Mouse (Mus musculus): Measurements from ENCODE around the gene Slc39a10. TPM values are rescaled to one million over a fixed set of nuclear protein-coding genes. Genes with fewer than 3 reads are reported as not detected.

Gene Slc39a10
- polyA plus RNA-seq, 1 experiment: 0.15 TPM

GRCm38 (mm10) chr1:46873770-46874169, 18.9 kb downstream of the Slc39a10 start:
- H3K9me3 ChIP-seq: no peaks in the 10 kb centered on the region
- H3K4me3 ChIP-seq (replicated peaks): no peak overlapping the region
- no peaks in the 10 kb centered on the region for H3K36me3 ChIP-seq (replicated peaks; ENCODE audit: low read length)
- H3K27me3 ChIP-seq (replicated peaks): no peaks in the 10 kb centered on the region
- no peaks in the 10 kb centered on the region for H3K4me1 ChIP-seq
- no peak for TF ChIP-seq FLI1 (IDR thresholded peaks at IDR 0.05; ENCODE audit: low read length)
- no peak for TF ChIP-seq GATA1 (IDR thresholded peaks at IDR 0.05; ENCODE audit: borderline replicate concordance, low read length)

GRCm38 (mm10) chr1:46869788-46870187, 22.9 kb downstream of the Slc39a10 start:
- no peak overlapping the region for H3K4me3 ChIP-seq (replicated peaks)

DNA sequence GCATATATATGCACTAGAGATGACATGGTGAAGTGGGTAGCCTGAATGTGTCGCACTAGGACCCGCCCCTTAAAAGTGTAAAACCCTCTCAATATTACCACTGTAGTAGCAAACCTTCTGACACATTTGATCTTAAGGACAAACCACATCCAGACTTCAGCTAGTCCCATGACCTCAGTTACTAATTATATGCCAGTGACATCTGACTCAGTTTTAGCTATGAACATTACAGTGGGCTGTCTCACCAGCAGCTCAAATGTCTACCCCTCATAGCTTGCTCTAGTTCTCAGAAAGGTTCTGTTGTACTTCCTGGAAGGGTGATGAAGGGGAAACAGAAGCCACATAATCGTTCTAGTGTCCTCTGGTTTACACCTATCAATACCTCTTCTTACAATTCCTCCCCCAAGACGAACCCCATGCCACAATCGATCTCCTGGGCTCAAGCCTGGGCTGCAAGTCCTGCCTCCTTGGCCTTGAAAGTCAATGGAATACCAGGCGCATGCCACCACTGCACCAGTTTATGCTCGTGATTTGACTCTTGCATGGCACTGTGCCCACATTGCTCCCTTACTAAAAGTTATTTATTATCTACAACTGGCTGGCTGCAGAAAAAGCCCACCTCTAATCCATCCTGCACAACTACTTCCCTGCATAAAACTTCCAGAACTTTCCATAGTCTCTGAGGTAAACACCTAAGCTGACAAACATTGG, 28.3 kb downstream of the Slc39a10 start:
- TF ChIP-seq GATA1 (IDR thresholded peaks at IDR 0.05; ENCODE audit: borderline replicate concordance, low read length): no peak
- no peaks in the 10 kb centered on the region for H3K9me3 ChIP-seq
- H3K4me3 ChIP-seq (replicated peaks): peak overlapping the region; percentile 18
- no peaks in the 10 kb centered on the region for H3K27me3 ChIP-seq (replicated peaks)
- peaks cover 9% of the 10 kb centered on the region for H3K4me1 ChIP-seq
- no peaks in the 10 kb centered on the region for H3K36me3 ChIP-seq (replicated peaks; ENCODE audit: low read length)

More at GRCm38 (mm10) chr1:46869788-46870187, 22.9 kb downstream of the Slc39a10 start:
- TF ChIP-seq GATA1 (IDR thresholded peaks at IDR 0.05; ENCODE audit: borderline replicate concordance, low read length): no peak
- no peak for TF ChIP-seq FLI1 (IDR thresholded peaks at IDR 0.05; ENCODE audit: low read length)
- no peaks in the 10 kb centered on the region for H3K9me3 ChIP-seq
- H3K36me3 ChIP-seq (replicated peaks; ENCODE audit: low read length): no peaks in the 10 kb centered on the region
- no peaks in the 10 kb centered on the region for H3K4me1 ChIP-seq
- no peaks in the 10 kb centered on the region for H3K27me3 ChIP-seq (replicated peaks)

- Histone ChIP-seq H3K4me3 (replicated peaks) (no peak overlapping the region), H3K27me3 (replicated peaks) (no peaks in the 10 kb centered on the region), H3K9me3 (no peaks in the 10 kb centered on the region), H3K4me1 (peaks cover 9% of the 10 kb centered on the region), H3K36me3 (replicated peaks; ENCODE audit: low read length) (no peaks in the 10 kb centered on the region)
- no peak for TF ChIP-seq GATA1 (IDR thresholded peaks at IDR 0.05; ENCODE audit: borderline replicate concordance, low read length)
- TF ChIP-seq FLI1 (IDR thresholded peaks at IDR 0.05; ENCODE audit: low read length): no peak
These were observed 29.2 kb downstream of the Slc39a10 start for GRCm38 (mm10) chr1:46863434-46863833.

- Histone ChIP-seq H3K9me3 (no peaks in the 10 kb centered on the region), H3K4me1 (peaks cover 16% of the 10 kb centered on the region), H3K27me3 (replicated peaks) (no peaks in the 10 kb centered on the region), H3K36me3 (replicated peaks; ENCODE audit: low read length) (no peaks in the 10 kb centered on the region), H3K4me3 (replicated peaks) (no peak overlapping the region)
- TF ChIP-seq FLI1 (IDR thresholded peaks at IDR 0.05; ENCODE audit: low read length) (no peak), GATA1 (IDR thresholded peaks at IDR 0.05; ENCODE audit: borderline replicate concordance, low read length) (no peak)
These were observed 32.6 kb downstream of the Slc39a10 start for GRCm38 (mm10) chr1:46860082-46860481.

GRCm38 (mm10) chr1:46858579-46858978, 34.1 kb downstream of the Slc39a10 start:
- Histone ChIP-seq H3K4me1 (peaks cover 14% of the 10 kb centered on the region), H3K27me3 (replicated peaks) (no peaks in the 10 kb centered on the region), H3K4me3 (replicated peaks) (no peak overlapping the region), H3K9me3 (no peaks in the 10 kb centered on the region), H3K36me3 (replicated peaks; ENCODE audit: low read length) (no peaks in the 10 kb centered on the region)
- TF ChIP-seq FLI1 (IDR thresholded peaks at IDR 0.05; ENCODE audit: low read length): no peak
- no peak for TF ChIP-seq GATA1 (IDR thresholded peaks at IDR 0.05; ENCODE audit: borderline replicate concordance, low read length)

DNA sequence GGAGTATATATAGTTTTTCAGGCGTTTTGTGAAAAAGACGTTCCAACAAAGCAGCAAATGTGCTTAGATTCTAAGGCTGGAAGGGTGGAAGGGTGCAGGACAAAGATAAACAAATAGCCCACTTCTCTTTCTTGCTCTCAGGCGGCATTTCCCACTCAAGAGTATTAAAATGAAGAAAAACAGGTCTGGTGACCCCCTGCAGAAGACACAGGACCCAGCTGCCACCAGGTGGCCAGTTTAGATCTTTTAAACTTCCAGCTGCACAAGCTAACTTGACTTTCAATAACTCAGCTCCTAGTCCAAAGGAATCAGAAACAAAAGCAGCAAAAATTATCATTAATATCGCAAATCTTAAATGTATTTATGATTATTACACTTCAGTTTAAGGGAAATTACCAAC, 36.2 kb downstream of the Slc39a10 start:
- TF ChIP-seq FLI1 (IDR thresholded peaks at IDR 0.05; ENCODE audit: low read length) (no peak), GATA1 (IDR thresholded peaks at IDR 0.05; ENCODE audit: borderline replicate concordance, low read length) (no peak)
- Histone ChIP-seq H3K27me3 (replicated peaks) (no peaks in the 10 kb centered on the region), H3K4me3 (replicated peaks) (no peak overlapping the region), H3K36me3 (replicated peaks; ENCODE audit: low read length) (no peaks in the 10 kb centered on the region), H3K4me1 (peaks cover 24% of the 10 kb centered on the region), H3K9me3 (no peaks in the 10 kb centered on the region)

DNA sequence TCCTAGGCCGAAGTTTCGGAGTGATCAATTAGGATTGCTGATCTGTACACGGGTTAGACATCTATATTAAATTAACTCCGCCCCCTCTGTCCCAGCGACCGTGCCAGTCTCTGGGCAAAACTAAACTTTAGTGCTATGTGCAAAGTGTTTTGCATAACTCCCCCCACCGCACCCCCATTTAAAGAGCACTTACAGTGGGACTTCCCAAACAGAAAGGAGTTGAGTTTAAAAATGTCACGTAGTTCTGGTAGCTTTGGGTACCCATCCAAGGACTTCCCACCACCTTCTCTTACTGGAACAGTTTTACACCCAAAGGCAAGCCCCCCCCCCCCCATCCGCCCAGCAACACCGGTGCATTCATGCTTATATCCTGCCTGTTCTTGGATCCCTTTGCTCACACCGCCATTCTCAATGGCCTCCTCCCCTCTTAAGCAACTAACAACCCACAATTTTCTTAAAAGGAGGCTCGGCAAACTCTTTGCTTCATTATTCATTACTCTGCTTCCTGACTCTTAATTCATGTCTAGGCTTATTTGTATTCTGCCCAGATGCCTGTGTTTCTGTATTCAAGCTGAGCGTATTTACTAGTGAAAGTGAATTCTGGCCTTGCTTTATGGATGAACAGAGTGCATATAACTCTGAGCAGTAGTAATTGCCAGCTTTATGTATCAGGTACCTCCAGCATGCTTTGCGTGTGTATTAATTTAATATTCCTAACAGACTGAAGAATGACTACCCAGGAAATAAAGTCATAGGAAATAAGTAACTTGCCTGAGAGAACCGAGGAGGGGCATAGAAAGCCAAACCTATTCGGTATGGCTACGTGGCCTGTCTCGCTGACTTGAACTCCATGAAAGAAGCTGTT, 38.4 kb downstream of the Slc39a10 start:
- Histone ChIP-seq H3K9me3 (no peaks in the 10 kb centered on the region), H3K4me3 (replicated peaks) (peak overlapping the region; percentile 97), H3K27me3 (replicated peaks) (no peaks in the 10 kb centered on the region), H3K4me1 (peaks cover 33% of the 10 kb centered on the region), H3K36me3 (replicated peaks; ENCODE audit: low read length) (no peaks in the 10 kb centered on the region)
- TF ChIP-seq GATA1 (IDR thresholded peaks at IDR 0.05; ENCODE audit: borderline replicate concordance, low read length) (no peak), FLI1 (IDR thresholded peaks at IDR 0.05; ENCODE audit: low read length) (no peak)

DNA sequence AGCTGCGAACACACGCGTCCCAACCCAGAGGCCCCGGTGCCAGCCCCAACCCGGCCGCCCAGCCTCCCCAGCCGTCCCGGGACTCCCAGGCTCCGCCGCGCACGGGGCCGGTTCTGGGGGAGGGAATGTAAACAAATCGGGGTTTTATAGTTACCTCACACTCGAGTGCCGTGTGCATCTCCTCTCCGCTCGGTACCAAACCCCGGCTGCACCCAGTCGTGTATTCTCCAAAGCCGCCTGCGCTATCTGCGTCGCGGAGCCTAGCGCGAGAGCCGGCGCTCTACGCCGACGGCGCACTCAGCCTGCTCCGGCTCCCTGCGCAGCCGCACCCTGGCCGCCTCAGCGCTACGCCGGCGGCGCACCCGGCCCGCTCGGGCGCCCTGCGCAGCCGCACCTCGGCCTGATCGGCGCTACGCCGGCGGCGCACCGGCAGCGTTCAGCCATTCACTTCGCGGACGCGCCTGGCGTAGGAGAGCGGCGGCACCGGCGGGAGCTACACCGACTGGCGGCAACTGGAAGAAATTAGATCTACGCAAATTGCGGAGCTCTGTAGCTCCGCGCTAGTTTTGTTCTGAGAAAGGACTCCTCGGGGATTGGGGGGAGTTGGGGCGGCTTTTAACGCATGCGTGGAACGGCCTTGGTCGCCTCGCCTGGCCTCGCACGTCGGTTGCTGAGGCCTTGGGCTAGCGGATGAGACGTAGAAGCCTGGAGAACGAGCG, 39.2 kb downstream of the Slc39a10 start:
- H3K4me3 ChIP-seq (replicated peaks): peak overlapping the region; percentile 97
- peaks cover 33% of the 10 kb centered on the region for H3K4me1 ChIP-seq
- H3K27me3 ChIP-seq (replicated peaks): no peaks in the 10 kb centered on the region
- TF ChIP-seq FLI1 (IDR thresholded peaks at IDR 0.05; ENCODE audit: low read length) (no peak), GATA1 (IDR thresholded peaks at IDR 0.05; ENCODE audit: borderline replicate concordance, low read length) (no peak)
- H3K36me3 ChIP-seq (replicated peaks; ENCODE audit: low read length): no peaks in the 10 kb centered on the region
- H3K9me3 ChIP-seq: no peaks in the 10 kb centered on the region
